Mouse (Mus musculus): Measurements from ENCODE around the gene Fam120a. TPM values are rescaled to one million over a fixed set of nuclear protein-coding genes. Genes with fewer than 3 reads are reported as not detected.

The Fam120a gene
- polyA plus RNA-seq, 1 experiment = 10.8 TPM

DNA sequence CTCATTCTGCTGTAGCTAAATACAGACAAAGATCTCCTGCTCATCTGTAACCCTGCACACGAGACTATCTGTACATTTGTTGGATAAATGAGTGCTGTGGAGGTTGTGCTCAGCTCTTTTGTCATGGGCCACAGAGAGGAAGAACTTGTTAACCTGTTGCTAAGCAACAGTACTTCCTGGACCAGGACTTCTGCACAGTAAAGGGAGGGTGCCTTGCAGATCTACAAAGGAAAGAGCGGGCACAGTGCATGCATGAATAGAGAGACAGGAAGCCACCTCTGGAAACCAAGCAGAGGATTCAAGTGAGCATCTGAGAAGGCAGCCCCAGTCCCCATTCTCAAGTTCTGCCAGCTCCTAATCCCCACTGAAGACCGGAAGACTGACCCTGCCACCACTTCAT lies 27.1 kb upstream of the Fam120a start:
- Histone ChIP-seq H3K9me3 (ENCODE audit: control insufficient read depth, low read length) (no peaks in the 10 kb centered on the region), H3K4me1 (ENCODE audit: control insufficient read depth) (no peaks in the 10 kb centered on the region), H3K27me3 (ENCODE audit: control insufficient read depth) (no peaks in the 10 kb centered on the region), H3K36me3 (ENCODE audit: control insufficient read depth) (no peaks in the 10 kb centered on the region), H3K4me3 (replicated peaks) (no peak overlapping the region)
- TF ChIP-seq GATA1 (IDR thresholded peaks at IDR 0.05; ENCODE audit: low read length) = no peak
- no peak for TF ChIP-seq TAL1 (IDR thresholded peaks at IDR 0.05; ENCODE audit: low read length)

DNA sequence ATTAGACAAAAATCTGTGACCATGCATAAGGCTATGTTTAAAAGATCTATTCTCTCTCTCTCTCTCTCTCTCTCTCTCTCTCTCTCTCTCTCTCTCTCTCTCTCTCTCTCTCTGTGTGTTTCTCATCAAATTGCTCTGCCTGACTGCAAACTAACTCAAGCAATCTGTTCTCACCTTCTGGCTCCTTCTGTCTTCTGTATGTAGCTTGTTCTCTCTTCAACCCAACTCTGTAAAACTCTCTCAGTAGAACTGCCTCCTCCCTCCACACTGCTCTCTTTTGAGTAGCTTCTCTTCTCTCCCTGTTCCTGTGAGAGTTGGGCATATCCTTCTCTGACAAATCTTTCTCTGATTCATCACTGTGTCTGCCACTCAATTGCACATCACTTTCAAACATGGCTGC lies 25.1 kb upstream of the Fam120a start:
- no peak overlapping the region for H3K4me3 ChIP-seq (replicated peaks)
- no peaks in the 10 kb centered on the region for H3K9me3 ChIP-seq (ENCODE audit: control insufficient read depth, low read length)
- H3K4me1 ChIP-seq (ENCODE audit: control insufficient read depth) = no peaks in the 10 kb centered on the region
- no peak for TF ChIP-seq GATA1 (IDR thresholded peaks at IDR 0.05; ENCODE audit: low read length)
- TF ChIP-seq TAL1 (IDR thresholded peaks at IDR 0.05; ENCODE audit: low read length) = no peak
- H3K36me3 ChIP-seq (ENCODE audit: control insufficient read depth) = no peaks in the 10 kb centered on the region
- H3K27me3 ChIP-seq (ENCODE audit: control insufficient read depth) = no peaks in the 10 kb centered on the region

DNA sequence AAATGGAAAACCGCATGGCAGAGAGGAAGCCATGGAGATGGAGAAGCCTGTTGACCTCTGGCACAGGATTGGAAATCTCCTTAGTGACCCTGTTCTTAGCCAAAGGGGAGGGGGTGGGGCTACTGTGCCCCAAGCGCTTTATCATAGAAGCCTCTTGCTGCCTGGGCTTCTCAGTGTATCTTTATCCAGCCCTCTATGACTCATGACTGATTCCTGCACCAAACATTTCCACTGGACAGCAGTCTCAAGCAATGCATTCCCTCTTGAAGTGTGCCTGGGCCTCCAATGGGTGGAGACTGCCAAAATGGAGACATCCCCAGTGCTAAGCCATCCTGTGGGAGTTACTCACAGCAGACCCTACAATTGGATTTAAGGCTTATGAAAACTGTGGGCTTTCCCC lies 22.3 kb upstream of the Fam120a start:
- no peaks in the 10 kb centered on the region; the same call in 1 of the 2 replicates for H3K9me3 ChIP-seq (ENCODE audit: control insufficient read depth, low read length)
- no peaks in the 10 kb centered on the region for H3K4me1 ChIP-seq (ENCODE audit: control insufficient read depth)
- no peaks in the 10 kb centered on the region for H3K27me3 ChIP-seq (ENCODE audit: control insufficient read depth)
- H3K4me3 ChIP-seq (replicated peaks) = no peak overlapping the region
- no peaks in the 10 kb centered on the region for H3K36me3 ChIP-seq (ENCODE audit: control insufficient read depth)
- TF ChIP-seq GATA1 (IDR thresholded peaks at IDR 0.05; ENCODE audit: low read length) (no peak), TAL1 (IDR thresholded peaks at IDR 0.05; ENCODE audit: low read length) (no peak)

DNA sequence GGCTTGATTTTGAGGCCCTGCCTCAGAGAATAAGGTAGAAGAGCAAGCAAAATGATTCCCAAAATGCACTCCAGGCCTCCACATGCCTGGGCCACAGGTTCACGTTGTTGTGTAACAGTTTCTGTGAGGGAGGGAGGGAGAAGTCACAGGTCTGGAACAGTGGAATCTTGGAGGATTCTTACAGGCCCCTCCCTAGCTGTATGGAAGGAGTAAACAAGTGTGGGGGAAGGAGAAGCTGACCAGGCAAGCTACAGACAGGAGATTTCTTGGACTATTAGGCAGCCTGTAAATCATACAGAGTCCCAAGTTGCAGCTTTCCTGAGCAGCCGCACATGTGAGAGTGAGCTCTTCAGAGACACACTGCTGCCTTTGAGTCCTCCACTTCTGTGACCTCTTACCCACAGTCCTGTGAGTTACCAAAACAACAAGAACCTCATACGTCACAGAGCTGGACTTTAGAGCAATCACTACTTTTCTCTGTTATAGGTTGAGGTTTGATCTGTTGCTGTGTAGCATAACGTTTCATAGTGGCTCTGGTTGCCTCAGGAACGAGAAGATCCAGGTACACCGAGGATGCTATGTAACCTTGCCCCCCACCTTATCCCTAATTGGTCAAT lies 14.8 kb upstream of the Fam120a start:
- Histone ChIP-seq H3K4me1 (ENCODE audit: control insufficient read depth) (0 out of 2 replicates have a peak, but pooled peaks cover 5% of the 10 kb centered on the region), H3K9me3 (ENCODE audit: control insufficient read depth, low read length) (no peaks in the 10 kb centered on the region; the same call in 1 of the 2 replicates), H3K27me3 (ENCODE audit: control insufficient read depth) (no peaks in the 10 kb centered on the region), H3K36me3 (ENCODE audit: control insufficient read depth) (no peaks in the 10 kb centered on the region), H3K4me3 (replicated peaks) (no peak overlapping the region)
- TF ChIP-seq TAL1 (IDR thresholded peaks at IDR 0.05; ENCODE audit: low read length) = no peak
- no peak for TF ChIP-seq GATA1 (IDR thresholded peaks at IDR 0.05; ENCODE audit: low read length)

DNA sequence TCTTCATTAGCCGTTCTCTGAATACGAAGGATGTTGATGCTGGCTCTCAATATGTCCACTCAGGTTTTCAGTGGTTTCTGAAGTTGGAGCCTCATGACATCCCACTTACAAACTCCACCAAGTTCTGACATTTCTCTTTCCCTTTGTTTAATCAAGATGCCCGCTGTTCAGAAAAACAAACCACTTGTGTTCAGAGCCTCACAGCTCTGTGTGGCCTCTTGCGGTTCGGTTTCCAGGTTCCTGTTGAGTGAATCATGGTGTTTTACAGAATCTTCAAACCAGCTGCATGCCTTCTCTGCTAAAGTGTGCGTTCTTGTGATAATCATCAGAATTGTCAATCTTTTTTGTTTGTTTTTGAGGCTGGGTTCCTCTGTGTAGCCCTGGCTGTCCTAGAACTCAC lies 11.3 kb upstream of the Fam120a start:
- no peak overlapping the region for H3K4me3 ChIP-seq (replicated peaks)
- TF ChIP-seq GATA1 (IDR thresholded peaks at IDR 0.05; ENCODE audit: low read length) (no peak), TAL1 (IDR thresholded peaks at IDR 0.05; ENCODE audit: low read length) (no peak)
- H3K4me1 ChIP-seq (ENCODE audit: control insufficient read depth) = 0 out of 2 replicates have a peak, but pooled peaks cover 5% of the 10 kb centered on the region
- H3K36me3 ChIP-seq (ENCODE audit: control insufficient read depth) = no peaks in the 10 kb centered on the region
- H3K9me3 ChIP-seq (ENCODE audit: control insufficient read depth, low read length) = no peaks in the 10 kb centered on the region
- H3K27me3 ChIP-seq (ENCODE audit: control insufficient read depth) = no peaks in the 10 kb centered on the region

DNA sequence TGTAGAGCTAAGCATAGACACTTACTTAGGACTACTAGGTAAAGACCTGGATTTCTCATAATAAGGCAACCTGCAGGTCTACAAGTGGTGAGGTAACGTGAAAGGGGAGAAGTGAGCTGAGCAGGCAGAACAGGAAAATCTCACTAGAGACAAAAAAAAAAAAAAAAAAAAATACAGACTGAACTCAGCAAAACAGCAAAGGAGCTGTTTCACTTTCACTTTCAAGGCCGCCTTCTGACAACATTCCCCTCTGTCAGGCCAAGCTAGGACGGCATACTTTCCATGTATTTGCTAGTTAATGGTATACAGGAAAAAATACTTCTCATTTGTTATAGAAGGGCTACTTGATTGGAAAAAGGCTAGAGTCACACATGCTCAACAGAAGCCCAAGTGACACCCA lies 10.0 kb upstream of the Fam120a start:
- no peaks in the 10 kb centered on the region for H3K27me3 ChIP-seq (ENCODE audit: control insufficient read depth)
- peaks cover 3% of the 10 kb centered on the region; the same call in 1 of the 2 replicates for H3K36me3 ChIP-seq (ENCODE audit: control insufficient read depth)
- no peaks in the 10 kb centered on the region for H3K9me3 ChIP-seq (ENCODE audit: control insufficient read depth, low read length)
- TF ChIP-seq GATA1 (IDR thresholded peaks at IDR 0.05; ENCODE audit: low read length) = no peak
- TF ChIP-seq TAL1 (IDR thresholded peaks at IDR 0.05; ENCODE audit: low read length) = no peak
- H3K4me3 ChIP-seq (replicated peaks) = peak overlapping the region; percentile 23
- 0 out of 2 replicates have a peak, but pooled peaks cover 5% of the 10 kb centered on the region for H3K4me1 ChIP-seq (ENCODE audit: control insufficient read depth)

DNA sequence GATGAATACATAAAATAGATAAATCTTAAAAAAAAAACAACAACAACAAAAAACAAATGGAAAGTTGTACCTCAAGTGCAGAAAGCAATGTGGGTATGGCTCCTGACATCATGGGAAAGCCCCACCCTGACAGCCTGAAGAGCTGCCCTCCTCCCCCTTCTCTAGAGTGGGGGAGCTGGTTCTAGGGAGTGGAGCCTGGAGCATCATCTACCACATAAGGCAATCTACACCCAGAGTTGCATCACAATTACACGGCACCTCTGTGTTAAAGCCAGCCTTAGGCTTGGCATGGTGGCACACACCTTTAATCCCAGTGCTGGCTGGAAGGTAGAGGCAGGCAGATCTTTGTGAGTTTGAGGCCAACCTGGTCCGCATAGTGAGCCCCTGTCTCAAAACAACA lies 6.9 kb upstream of the Fam120a start:
- TF ChIP-seq GATA1 (IDR thresholded peaks at IDR 0.05; ENCODE audit: low read length) (no peak), TAL1 (IDR thresholded peaks at IDR 0.05; ENCODE audit: low read length) (no peak)
- Histone ChIP-seq H3K27me3 (ENCODE audit: control insufficient read depth) (no peaks in the 10 kb centered on the region), H3K9me3 (ENCODE audit: control insufficient read depth, low read length) (no peaks in the 10 kb centered on the region), H3K4me1 (ENCODE audit: control insufficient read depth) (peaks cover 27% of the 10 kb centered on the region), H3K4me3 (replicated peaks) (no peak overlapping the region), H3K36me3 (ENCODE audit: control insufficient read depth) (peaks cover 22% of the 10 kb centered on the region)

DNA sequence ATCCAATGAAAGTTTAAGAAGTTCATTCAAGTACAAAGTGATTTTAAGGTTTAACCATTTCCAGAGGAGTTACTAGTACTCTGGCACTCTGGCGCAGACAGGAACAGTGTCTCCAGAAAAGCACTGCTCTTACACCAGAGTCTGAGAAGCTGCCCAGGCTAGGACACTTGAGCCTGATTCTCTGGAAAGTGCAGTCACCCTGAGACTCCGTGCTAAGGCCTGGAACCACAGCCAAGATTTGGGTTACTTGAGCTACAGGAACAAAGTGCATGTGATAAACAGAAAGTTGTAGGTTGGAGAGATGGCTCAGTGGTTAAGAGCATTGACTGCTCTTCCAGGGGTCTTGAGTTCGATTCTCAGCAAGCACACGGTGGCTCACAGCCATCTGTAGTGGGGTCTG lies 6.4 kb upstream of the Fam120a start:
- TF ChIP-seq TAL1 (IDR thresholded peaks at IDR 0.05; ENCODE audit: low read length) = no peak
- no peak for TF ChIP-seq GATA1 (IDR thresholded peaks at IDR 0.05; ENCODE audit: low read length)
- Histone ChIP-seq H3K9me3 (ENCODE audit: control insufficient read depth, low read length) (no peaks in the 10 kb centered on the region), H3K27me3 (ENCODE audit: control insufficient read depth) (no peaks in the 10 kb centered on the region), H3K4me1 (ENCODE audit: control insufficient read depth) (peaks cover 30% of the 10 kb centered on the region), H3K36me3 (ENCODE audit: control insufficient read depth) (peaks cover 22% of the 10 kb centered on the region), H3K4me3 (replicated peaks) (no peak overlapping the region)

DNA sequence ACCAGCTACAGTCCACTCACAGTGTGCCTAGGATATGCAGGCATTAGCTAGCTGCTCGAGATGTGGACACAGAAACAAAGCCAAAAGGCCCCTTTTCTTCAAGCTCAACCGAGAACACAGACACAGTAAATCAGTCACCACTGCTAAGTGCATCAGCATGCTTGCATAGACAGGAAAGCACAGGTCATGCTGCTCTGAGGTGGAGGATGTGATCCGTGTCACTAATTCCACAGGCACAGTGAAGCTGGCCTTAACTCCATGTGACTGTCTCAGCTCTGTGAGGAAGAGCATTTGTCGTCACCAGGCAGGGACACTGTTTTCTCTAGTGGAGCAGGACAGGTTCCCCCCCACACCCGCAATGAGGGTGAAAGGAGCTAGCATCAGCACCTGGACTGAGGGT lies 5.4 kb upstream of the Fam120a start:
- TF ChIP-seq TAL1 (IDR thresholded peaks at IDR 0.05; ENCODE audit: low read length) (no peak), GATA1 (IDR thresholded peaks at IDR 0.05; ENCODE audit: low read length) (no peak)
- H3K27me3 ChIP-seq (ENCODE audit: control insufficient read depth) = no peaks in the 10 kb centered on the region
- H3K4me1 ChIP-seq (ENCODE audit: control insufficient read depth) = peaks cover 33% of the 10 kb centered on the region
- H3K9me3 ChIP-seq (ENCODE audit: control insufficient read depth, low read length) = no peaks in the 10 kb centered on the region
- H3K4me3 ChIP-seq (replicated peaks) = no peak overlapping the region
- H3K36me3 ChIP-seq (ENCODE audit: control insufficient read depth) = peaks cover 22% of the 10 kb centered on the region

DNA sequence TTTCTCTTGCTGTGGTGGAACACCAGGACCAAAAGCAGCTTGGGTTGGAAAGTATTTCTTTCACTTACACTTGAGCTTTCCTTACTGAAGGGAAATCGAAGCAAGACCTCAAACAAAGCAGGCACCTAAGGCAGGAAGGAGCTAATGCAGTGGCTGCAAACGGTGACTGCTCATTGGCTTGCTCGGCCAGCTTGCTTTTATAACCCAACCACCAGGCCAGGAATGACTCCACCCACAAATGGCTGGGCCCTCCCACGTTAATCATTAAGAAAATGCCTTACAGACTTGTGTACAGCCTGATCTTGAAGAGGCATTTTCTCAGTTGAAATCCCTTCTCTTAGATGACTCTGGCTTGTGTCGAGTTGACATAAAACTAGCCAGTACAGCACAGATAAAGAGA lies 3.2 kb upstream of the Fam120a start:
- H3K27me3 ChIP-seq (ENCODE audit: control insufficient read depth) = no peaks in the 10 kb centered on the region
- peaks cover 42% of the 10 kb centered on the region for H3K4me1 ChIP-seq (ENCODE audit: control insufficient read depth)

More for the DNA sequence above, 3.2 kb upstream of the Fam120a start:
- Histone ChIP-seq H3K4me3 (replicated peaks) (no peak overlapping the region), H3K9me3 (ENCODE audit: control insufficient read depth, low read length) (no peaks in the 10 kb centered on the region), H3K36me3 (ENCODE audit: control insufficient read depth) (peaks cover 25% of the 10 kb centered on the region)
- TF ChIP-seq GATA1 (IDR thresholded peaks at IDR 0.05; ENCODE audit: low read length) (no peak), TAL1 (IDR thresholded peaks at IDR 0.05; ENCODE audit: low read length) (no peak)

Data from erythroblast, embryonic 14.5 days (primary cell).